Mouse (Mus musculus) thymus, adult 2 months (tissue): ENCODE measurements around the gene Gm20518.

Experiments used
- CTCF ChIP-seq: fragments of 200-500 bp; IDR thresholded peaks from 2 replicates; pipeline ENCODE4 v1.5.1; 2012; ENCODE audit warnings: mild to moderate bottlenecking, control low read depth, low read length, moderate library complexity, borderline replicate concordance; ENCODE audit not compliant: control insufficient read depth, poor library complexity, insufficient read depth; ENCODE audit errors: extremely low read depth
- POLR2A ChIP-seq: fragments of 200-500 bp; IDR thresholded peaks from 2 replicates; pipeline ENCODE4 v1.6.1; 2012; ENCODE audit warnings: mild to moderate bottlenecking, low read length, control low read depth, moderate library complexity; ENCODE audit not compliant: control insufficient read depth, poor library complexity, insufficient read depth; ENCODE audit errors: extremely low read depth

DNA sequence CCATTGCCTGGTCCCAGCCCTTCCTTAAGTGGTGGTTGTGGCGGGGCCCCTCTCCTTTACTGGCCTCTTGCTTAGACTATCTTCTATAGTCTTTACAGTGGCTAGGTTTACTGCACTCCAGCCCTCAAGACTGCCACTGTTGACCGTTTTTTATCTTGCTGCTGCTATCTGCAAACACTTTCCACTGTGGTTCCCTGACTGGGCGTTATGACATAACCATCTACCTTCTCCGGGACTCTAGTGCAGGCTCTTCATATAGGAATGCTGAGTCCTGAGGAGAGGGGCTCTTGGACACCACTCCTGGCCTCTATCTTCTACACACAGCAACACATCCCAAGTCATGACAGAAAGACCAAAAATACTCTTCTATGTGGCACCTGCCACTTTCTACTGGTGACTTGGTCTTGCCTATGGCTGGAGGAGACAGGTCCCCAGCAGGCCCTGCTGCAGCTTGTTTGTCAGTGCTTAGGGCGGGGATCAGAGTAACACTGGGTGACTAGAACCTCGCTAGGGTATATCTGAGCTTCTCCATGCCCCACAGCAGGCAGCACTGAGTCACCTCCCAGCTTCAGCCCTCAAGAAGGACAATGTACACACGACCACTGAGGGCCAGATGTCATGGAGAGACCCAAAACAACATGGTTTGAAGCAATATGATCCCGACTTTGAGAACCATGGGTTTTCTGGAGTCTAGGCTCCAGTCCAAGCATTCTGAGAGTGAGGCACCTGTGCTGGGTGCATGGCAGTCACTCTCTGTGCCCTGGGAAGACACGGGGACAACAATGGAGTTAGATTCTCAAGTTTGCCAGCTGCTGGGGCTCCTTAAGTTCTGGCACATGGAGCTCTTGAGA, 42.3 kb upstream of the Gm20518 start:
- TF ChIP-seq CTCF = no peak
- no peak for TF ChIP-seq POLR2A
